Mouse (Mus musculus) liver, embryonic 14.5 days (tissue): Measurements from ENCODE around the gene Serpine1.

ENCODE experiments used
- CTCF ChIP-seq: IDR thresholded peaks from 2 replicates; pipeline ENCODE4 v1.5.1; 2016; ENCODE audit warnings: antibody characterized with exemption, low read depth, control low read depth
- EP300 ChIP-seq: IDR thresholded peaks from 2 replicates; pipeline ENCODE4 v1.6.1; 2016; ENCODE audit warnings: antibody characterized with exemption, low read depth

- TF ChIP-seq CTCF (no peak), EP300 (no peak)
These were observed 1.0 kb downstream of the Serpine1 start for GRCm38 (mm10) chr5:137070881-137071605.
